Mouse (Mus musculus) testis, adult 10 weeks (tissue): ENCODE data around the gene Cyba. TPM values are rescaled to one million over a fixed set of nuclear protein-coding genes. Genes with fewer than 3 reads are reported as not detected.

ENCODE experiments used
- polyA plus RNA-seq: library from polyadenylated mRNA; stranded (reverse); fragments of 350-450 nt; fragmentation: Illumina TruSeq; extraction: RNeasy Lipid Tissue Mini Kit (QIAGEN cat#74804); gene quantifications from one replicate; pipeline ENCODE4 v1.2.3, GENCODE M21; 2014; ENCODE audit warnings: low read depth, low replicate concordance

Cyba gene
- not detected for polyA plus RNA-seq

GRCm38 (mm10) chr8:122432443-122433268, at the start of gene Cyba:
Gene Cyba (minus strand): TSS chr8:122432930.

GRCm38 (mm10) chr8:122475580-122476320, 43.0 kb upstream of the Cyba start, which contains the start of the genes Rnf166 and Ctu2:
Gene Rnf166 (minus strand): TSS chr8:122476064.
Gene Ctu2 (plus strand): TSS chr8:122476143.

GRCm38 (mm10) chr8:122460524-122461472, 28.1 kb upstream of the Cyba start, which contains the start of gene Snai3:
Gene Snai3 (minus strand): TSS chr8:122460733.

GRCm38 (mm10) chr8:122443262-122444006, 10.7 kb upstream of the Cyba start, which contains the start of gene Mvd:
Gene Mvd (minus strand): TSS chr8:122443422.

GRCm38 (mm10) chr8:122421376-122422070, 11.2 kb downstream of the Cyba start, which contains the start of gene Il17c:
Gene Il17c (plus strand): TSS chr8:122422020.

DNA sequence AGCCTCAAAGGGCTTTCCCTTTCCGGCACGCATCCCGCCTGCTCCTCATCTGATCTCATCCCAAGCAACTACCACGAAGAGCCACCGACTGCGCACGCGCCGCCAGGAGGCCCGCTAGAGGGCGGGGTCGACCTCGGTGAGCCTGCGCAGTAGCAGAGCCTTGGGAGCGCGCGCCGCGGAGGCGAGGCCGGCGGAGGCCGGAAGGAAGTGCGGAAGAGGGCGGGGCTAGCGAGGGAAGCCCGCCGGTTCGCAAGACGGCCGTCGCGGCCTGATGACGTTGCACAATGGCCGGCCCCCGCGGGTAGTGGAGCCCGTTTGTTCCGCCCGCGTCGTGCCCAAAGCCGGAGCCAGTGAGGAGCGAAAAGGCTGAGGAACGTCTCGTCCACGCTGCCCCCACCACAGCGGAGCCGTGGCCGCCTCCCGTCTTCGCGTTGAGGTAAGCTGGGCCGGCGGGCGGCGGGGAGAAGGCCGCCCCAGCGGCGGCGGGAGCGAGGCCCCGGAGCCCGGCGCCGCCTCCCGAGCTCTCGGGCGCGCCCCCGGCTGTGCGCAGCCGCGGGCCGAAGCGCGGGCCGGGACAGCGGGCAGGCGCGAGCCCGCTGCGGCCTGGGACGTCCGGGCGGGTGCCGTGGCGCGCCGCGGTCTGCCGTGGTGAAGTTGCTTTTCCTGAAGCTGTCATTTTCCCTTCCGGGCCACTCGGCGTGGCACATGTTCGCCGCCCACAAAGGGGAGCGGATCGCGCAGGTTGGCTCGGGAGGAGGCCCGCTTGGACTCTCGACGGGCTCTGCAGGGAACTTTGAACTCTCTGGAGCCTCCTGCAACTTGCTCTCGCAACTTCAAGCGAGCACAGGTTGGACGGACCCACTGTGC, 56.1 kb downstream of the Cyba start, which contains the start of gene Zc3h18:
Zc3h18 (plus strand) TSS at position 245 of the 867 bp plus-strand sequence.

Other genes with a start within 250 kb of the Cyba start
- gene Zfpm1, start 150.8 kb downstream of the Cyba start, polyA plus RNA-seq, result not detected
- not detected for gene Trhr2, start 72.2 kb downstream of the Cyba start, polyA plus RNA-seq
- gene Zc3h18, start 56.3 kb downstream of the Cyba start, polyA plus RNA-seq, result 10.9 TPM
- not detected for gene Il17c, start 10.9 kb downstream of the Cyba start, polyA plus RNA-seq
- gene Mvd, start 10.5 kb upstream of the Cyba start, polyA plus RNA-seq, result not detected
- gene Snai3, start 27.8 kb upstream of the Cyba start, polyA plus RNA-seq, result 0.17 TPM
- 26.4 TPM for gene Rnf166, start 43.1 kb upstream of the Cyba start, polyA plus RNA-seq
- 0.27 TPM for gene Ctu2, start 43.2 kb upstream of the Cyba start, polyA plus RNA-seq
- gene Piezo1, start 118.4 kb upstream of the Cyba start, polyA plus RNA-seq, result 0.50 TPM
- gene Cdt1, start 135.1 kb upstream of the Cyba start, polyA plus RNA-seq, result 0.59 TPM
- 4.8 TPM for gene Aprt, start 144.0 kb upstream of the Cyba start, polyA plus RNA-seq
- 0.53 TPM for gene Galns, start 178.5 kb upstream of the Cyba start, polyA plus RNA-seq
- gene Trappc2l, start 178.7 kb upstream of the Cyba start, polyA plus RNA-seq, result 10.4 TPM
- gene Pabpn1l, start 189.8 kb upstream of the Cyba start, polyA plus RNA-seq, result not detected